Mouse (Mus musculus) heart, postnatal 0 days (tissue): ENCODE measurements at regions not wholly inside any gene's neighbourhood (a gene's known extent, or its start where the extent isn't known, plus 50 kb on each side); places are given as distances from the start of the nearest gene placed in this dataset.

Source experiments
- ATAC-seq: fragments of 200-750 bp; cut with Nextera tagmentation; 2 replicates; pipeline ENCODE4 v1.8.0; 2017; ENCODE audit warnings: low read depth, moderate number of reproducible peaks, moderate library complexity; ENCODE audit not compliant: insufficient read depth
- DNase-seq: peaks from one replicate; pipeline ENCODE4 v3.0.0-alpha.2; 2016; ENCODE audit warnings: low spot score
- H3K27ac ChIP-seq: fragments of 300-500 bp; sonication (generic); 2 replicates; pipeline ENCODE4 v1.5.1; 2014; ENCODE audit warnings: low read depth, mild to moderate bottlenecking
- H3K27me3 ChIP-seq: fragments of 300-500 bp; sonication (generic); 2 replicates; pipeline ENCODE4 v1.6.1; 2014; ENCODE audit warnings: low read length, mixed read lengths; ENCODE audit not compliant: control insufficient read depth, insufficient read depth
- H3K36me3 ChIP-seq: fragments of 300-500 bp; sonication (generic); replicated peaks from 2 replicates; pipeline ENCODE4 v1.6.1; 2014; ENCODE audit warnings: low read length, mixed read lengths; ENCODE audit not compliant: control insufficient read depth, insufficient read depth
- H3K4me1 ChIP-seq: fragments of 300-500 bp; sonication (generic); 2 replicates; pipeline ENCODE4 v1.6.1; 2014; ENCODE audit warnings: antibody characterized with exemption; ENCODE audit not compliant: control insufficient read depth, insufficient read depth
- H3K4me2 ChIP-seq: fragments of 300-500 bp; sonication (generic); 2 replicates; pipeline ENCODE4 v1.6.1; 2014; ENCODE audit warnings: low read depth, mild to moderate bottlenecking, low read length, moderate library complexity
- H3K4me3 ChIP-seq: fragments of 300-500 bp; sonication (generic); 2 replicates; pipeline ENCODE4 v1.5.1; 2014; ENCODE audit warnings: low read depth, low read length
- H3K9ac ChIP-seq: fragments of 300-500 bp; sonication (generic); replicated peaks from 2 replicates; pipeline ENCODE4 v1.6.1; 2014; ENCODE audit warnings: low read depth, low read length, mixed read lengths
- H3K9me3 ChIP-seq: fragments of 300-500 bp; sonication (generic); replicated peaks from 2 replicates; pipeline ENCODE4 v1.6.1; 2016; ENCODE audit warnings: low read length; ENCODE audit not compliant: control insufficient read depth
- CTCF ChIP-seq: IDR thresholded peaks from 2 replicates; pipeline ENCODE4 v1.5.1; 2016; ENCODE audit warnings: antibody characterized with exemption, control low read depth, low read depth
- EP300 ChIP-seq: IDR thresholded peaks from 2 replicates; pipeline ENCODE4 v1.6.1; 2016; ENCODE audit warnings: antibody characterized with exemption, low read depth
- WGBS: fragments of 180-500 bp; shearing (Covaris S2); extraction: QIAGEN DNeasy Blood & Tissue Kit; methylation state at CpG from one replicate; pipeline ENCODE4 v1.1.7; 2014; 5-methylcytosine and 5-hydroxymethylcytosine counted together

DNA sequence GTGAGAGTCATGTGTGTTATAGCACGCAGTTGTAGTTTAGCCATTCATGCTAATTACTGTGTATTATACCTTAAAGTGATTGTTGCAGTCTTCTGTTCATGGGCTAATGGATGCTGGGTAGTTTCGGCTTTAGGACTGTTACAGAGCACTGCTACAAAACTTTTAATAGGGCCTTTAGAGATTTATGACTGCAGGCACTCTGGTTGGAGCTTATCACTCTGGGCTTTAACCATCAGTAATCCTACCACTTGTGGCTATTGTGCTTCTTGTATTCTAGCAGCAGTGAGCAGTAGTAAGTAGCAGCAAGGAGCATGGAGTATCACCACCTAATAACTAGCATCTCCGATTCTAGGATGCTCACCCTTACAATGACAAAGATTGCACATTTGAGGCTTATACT lies 362.6 kb upstream of the Frg1 start:
- ATAC-seq (no peak), DNase-seq (no peak)
- Histone ChIP-seq H3K4me1 (no peaks in the 10 kb centered on the region), H3K4me3 (no peak overlapping the region), H3K36me3 (no peaks in the 10 kb centered on the region), H3K27ac (no peak overlapping the region), H3K27me3 (no peaks in the 10 kb centered on the region), H3K4me2 (no peak overlapping the region), H3K9ac (no peak overlapping the region), H3K9me3 (no peaks in the 10 kb centered on the region)
- WGBS = 75% methylated on average over 3 of the region's 3 CpGs
- TF ChIP-seq CTCF (no peak), EP300 (no peak)

DNA sequence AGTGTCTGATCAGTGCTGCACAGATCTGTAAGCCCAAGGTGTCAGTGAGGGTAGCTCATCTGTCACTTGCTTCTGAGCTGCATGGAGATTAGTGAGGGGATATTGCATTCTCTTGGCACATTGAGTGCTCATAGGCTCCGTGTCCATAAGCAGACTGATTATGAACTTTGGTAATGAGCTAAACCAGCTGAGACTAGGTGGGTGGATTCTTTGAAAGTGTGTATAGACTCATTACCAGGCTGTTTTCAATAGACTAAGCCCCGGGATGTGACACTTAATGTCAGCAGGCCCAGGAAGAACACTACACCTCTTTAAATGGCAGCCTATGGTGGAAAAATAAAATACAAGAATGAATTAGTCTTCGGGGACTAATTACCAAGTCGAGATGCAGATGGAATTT lies 354.9 kb upstream of the Frg1 start:
- no peaks in the 10 kb centered on the region for H3K9me3 ChIP-seq
- H3K27ac ChIP-seq = no peak overlapping the region
- ATAC-seq (no peak), DNase-seq (no peak)
- H3K36me3 ChIP-seq = no peaks in the 10 kb centered on the region
- no peaks in the 10 kb centered on the region for H3K4me1 ChIP-seq
- no peak overlapping the region for H3K9ac ChIP-seq
- no peak overlapping the region for H3K4me2 ChIP-seq
- H3K27me3 ChIP-seq = no peaks in the 10 kb centered on the region
- TF ChIP-seq EP300 (no peak), CTCF (no peak)
- no peak overlapping the region for H3K4me3 ChIP-seq
- WGBS = 65% methylated on average over 4 of the region's 4 CpGs

DNA sequence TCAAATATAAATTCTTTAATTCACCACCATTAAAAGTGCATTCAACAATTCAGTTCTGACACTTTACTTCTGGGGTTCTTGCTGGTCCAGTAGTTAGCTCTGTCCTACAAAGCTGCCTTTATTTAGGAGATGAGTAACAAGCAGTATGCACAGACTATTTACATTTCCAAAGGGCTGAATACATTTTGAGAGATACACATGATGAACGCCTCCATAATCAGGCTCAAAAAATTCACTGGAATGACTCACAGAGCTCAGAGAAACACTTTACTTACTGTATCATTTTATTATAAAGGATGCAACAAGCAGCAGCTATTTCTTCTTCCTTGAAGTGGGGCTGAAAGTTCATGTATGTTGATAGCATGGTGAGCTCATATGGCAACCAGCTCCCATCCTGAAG lies 336.6 kb upstream of the Frg1 start:
- Histone ChIP-seq H3K27me3 (no peaks in the 10 kb centered on the region), H3K4me1 (no peaks in the 10 kb centered on the region)
- ATAC-seq = no peak

DNA sequence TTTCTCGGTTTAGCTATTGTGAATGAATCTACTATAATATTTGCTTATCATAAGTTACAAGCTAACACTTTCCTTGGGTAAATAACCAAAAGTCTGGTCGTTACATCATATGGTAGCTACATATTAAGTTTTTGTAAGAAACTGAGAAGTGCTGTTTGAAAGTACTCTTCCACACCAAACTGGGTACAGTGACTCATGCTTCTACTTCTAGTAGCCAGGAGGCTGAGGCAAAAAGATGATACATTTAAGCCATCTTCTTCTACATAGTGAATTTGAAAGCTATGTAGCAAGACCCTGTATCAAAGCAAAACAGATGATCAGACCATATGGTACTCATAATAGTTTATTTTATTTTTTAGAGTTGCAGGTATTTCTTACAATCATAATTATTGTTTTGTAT lies 335.8 kb upstream of the Frg1 start:
- WGBS = 69% methylated on average over 2 of the region's 2 CpGs

More for the DNA sequence above, 336.6 kb upstream of the Frg1 start:
- Histone ChIP-seq H3K9me3 (no peaks in the 10 kb centered on the region), H3K4me3 (no peak overlapping the region), H3K27ac (no peak overlapping the region), H3K36me3 (no peaks in the 10 kb centered on the region), H3K9ac (no peak overlapping the region), H3K4me2 (no peak overlapping the region)
- no peak for TF ChIP-seq EP300
- no peak for TF ChIP-seq CTCF
- no peak for DNase-seq
- WGBS = 82% methylated on average over 1 of the region's 1 CpGs

DNA sequence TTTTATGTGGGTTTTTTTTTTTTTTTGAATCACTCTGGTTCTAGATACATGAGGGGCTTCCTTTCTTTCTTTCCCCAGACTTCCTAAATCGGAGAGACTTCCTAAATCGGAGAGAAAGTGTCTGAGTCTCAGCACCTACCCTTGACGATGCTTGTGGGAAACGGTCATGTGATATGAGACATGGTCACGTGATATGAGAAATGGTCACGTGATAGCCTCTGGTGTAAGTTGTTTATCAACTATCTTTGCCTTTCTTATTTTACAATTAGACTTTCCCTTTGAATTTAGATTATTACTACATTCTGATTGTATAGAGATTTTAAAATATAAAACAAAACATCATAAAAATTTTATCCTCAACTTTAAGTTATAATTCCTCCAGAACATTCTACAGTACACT lies 330.1 kb upstream of the Frg1 start:
- Histone ChIP-seq H3K9me3 (no peaks in the 10 kb centered on the region), H3K27me3 (no peaks in the 10 kb centered on the region), H3K4me1 (no peaks in the 10 kb centered on the region), H3K9ac (no peak overlapping the region), H3K4me2 (no peak overlapping the region), H3K27ac (no peak overlapping the region), H3K4me3 (no peak overlapping the region), H3K36me3 (no peaks in the 10 kb centered on the region)
- DNase-seq = no peak
- ATAC-seq = no peak
- 80% methylated on average over 6 of the region's 6 CpGs for WGBS
- TF ChIP-seq EP300 = no peak

More for the DNA sequence above, 335.8 kb upstream of the Frg1 start:
- Histone ChIP-seq H3K27ac (no peak overlapping the region), H3K27me3 (no peaks in the 10 kb centered on the region), H3K36me3 (no peaks in the 10 kb centered on the region), H3K4me2 (no peak overlapping the region), H3K9me3 (no peaks in the 10 kb centered on the region), H3K9ac (no peak overlapping the region), H3K4me1 (no peaks in the 10 kb centered on the region), H3K4me3 (no peak overlapping the region)
- no peak for TF ChIP-seq EP300
- TF ChIP-seq CTCF = no peak
- ATAC-seq = no peak
- no peak for DNase-seq

DNA sequence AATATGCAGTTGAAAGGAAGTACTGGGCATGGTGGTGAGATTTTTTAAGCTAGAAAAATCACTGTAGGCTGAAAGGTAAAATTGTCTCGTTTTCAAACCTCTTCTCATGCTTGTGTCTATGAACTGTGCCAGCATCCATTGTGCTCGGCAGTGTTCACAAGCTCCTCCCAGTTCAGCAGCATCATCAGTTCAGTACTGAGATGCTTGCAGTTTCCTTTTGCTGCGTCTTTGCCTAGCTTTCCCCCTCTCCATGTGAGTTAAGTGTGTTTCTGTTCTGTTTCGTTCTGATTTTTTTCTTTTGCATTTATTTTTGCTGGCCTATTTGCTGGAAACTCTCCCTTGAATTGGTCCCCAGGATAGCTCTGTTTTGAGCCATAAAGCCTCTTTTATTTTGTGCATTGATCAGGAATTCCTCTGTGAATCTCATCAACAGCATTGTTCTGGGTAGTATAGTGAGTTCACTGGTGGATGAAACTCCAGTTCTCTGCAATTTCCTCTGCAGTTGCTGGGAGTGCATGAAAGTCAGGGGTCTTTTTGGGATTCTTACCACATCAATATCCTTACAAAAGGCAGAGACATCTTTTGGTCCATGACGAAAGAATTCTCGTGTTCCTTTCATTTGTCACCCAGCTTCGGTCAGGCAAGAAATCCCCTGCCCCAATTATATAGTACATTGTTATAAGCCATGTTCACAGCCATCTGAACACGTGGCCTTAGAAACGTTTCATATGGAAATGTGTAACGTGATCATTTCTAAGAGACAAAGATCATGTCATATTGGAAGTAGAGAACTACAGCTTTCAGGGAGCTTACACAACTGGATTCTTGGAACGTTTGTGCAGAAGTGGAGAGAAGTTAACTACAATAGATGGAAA lies 326.2 kb upstream of the Frg1 start:
- no peak overlapping the region for H3K4me2 ChIP-seq
- no peak overlapping the region for H3K9ac ChIP-seq
- no peak overlapping the region for H3K27ac ChIP-seq
- H3K9me3 ChIP-seq = no peaks in the 10 kb centered on the region
- TF ChIP-seq EP300 (no peak), CTCF (no peak)
- no peaks in the 10 kb centered on the region for H3K27me3 ChIP-seq
- no peaks in the 10 kb centered on the region for H3K36me3 ChIP-seq
- H3K4me3 ChIP-seq = no peak overlapping the region
- DNase-seq = no peak
- no peaks in the 10 kb centered on the region for H3K4me1 ChIP-seq
- 73% methylated on average over 11 of the region's 11 CpGs for WGBS
- ATAC-seq = no peak
